Mouse (Mus musculus) erythroblast, adult 5-6 weeks (primary cell): ENCODE data around the gene Sgsm1. TPM values are rescaled to one million over a fixed set of nuclear protein-coding genes. Genes with fewer than 3 reads are reported as not detected.

Experiments
- ATAC-seq: replicated peaks from 2 replicates; pipeline ENCODE4 v1.8.0; 2016; ENCODE audit warnings: moderate number of reproducible peaks, mild to moderate bottlenecking, moderate TSS enrichment, inconsistent platforms; ENCODE audit not compliant: poor library complexity, low FRiP score, severe bottlenecking
- total RNA-seq, 2 experiments: library from RNA; stranded (forward) in 1 of 2; stranded (reverse) in 1 of 2; fragments of 150-400 nt in 1 of 2; fragments of 200-764, 138-1000 nt in 1 of 2; gene quantifications; 2 replicates each; pipeline versions ENCODE4 v1.2.3 to v1.2.4; 2015 to 2017; ENCODE audit warnings: low replicate concordance in 2 of 2

Sgsm1 gene
- total RNA-seq, 2 experiments from 2014 or later, result not detected

GRCm38 (mm10) chr5:113221147-113221865 lies 89.3 kb downstream of the Sgsm1 start, which contains the start of gene 2900026A02Rik:
TSS of gene 2900026A02Rik (minus strand) at chr5:113221236.
- no peak for ATAC-seq

DNA sequence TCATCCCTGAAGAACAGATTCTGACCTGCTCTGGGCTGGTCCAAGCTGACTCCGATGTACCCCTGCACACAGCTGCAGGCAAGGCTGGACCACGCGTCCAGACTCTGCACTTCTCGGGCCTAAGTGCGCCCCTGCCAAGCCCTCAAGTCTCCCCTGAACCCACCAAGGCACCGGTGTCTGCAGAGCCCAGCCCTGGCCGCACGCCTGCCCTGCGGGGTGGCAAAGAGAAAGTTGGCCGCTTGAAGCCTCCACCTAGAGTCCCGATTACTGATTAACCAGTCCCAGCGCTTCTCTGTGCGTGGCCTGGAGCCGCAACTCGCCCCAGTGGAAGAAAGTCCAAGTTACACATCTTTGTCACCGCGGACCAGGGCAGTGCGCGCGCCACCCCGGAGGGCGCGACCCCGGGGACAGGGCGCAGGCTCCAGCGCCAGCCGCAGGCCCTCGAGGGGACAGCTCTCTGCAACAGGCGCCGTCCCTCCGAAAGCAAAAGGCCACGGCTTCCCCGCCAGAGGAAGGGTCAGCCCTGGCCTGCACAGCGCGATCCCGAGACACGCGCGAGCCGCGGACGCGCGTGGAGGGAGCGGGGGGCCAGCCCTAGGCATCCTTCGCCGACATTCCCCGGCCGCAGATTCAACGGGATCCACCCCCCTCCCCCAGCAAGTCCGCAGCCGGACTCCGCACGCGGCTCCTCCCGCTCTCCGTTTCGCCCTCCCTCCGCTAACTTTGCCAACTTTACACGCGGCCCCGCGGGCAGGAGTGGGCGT lies 90.0 kb downstream of the Sgsm1 start:
- ATAC-seq, result no peak

DNA sequence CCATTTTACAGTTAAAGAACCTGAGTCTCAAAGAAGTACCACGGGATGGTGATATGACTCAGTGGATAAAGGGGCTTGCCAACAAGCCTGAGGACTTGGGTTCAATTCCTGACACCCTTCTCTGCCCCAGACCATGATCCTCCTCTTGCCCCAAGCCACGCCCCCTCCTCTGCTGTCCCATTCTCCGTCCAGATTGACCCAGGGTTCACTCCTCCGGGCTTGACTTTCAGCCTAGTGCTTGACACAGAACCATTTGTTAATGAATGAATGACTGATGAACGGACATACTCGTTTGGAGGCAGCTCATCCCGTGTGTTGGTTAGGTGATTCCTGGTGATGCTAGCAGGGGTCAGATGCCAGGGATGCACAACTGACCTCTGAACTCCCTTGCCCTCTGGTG lies 90.7 kb downstream of the Sgsm1 start:
- ATAC-seq, result no peak

GRCm38 (mm10) chr5:113219450-113219849 lies 91.1 kb downstream of the Sgsm1 start:
- no peak for ATAC-seq

DNA sequence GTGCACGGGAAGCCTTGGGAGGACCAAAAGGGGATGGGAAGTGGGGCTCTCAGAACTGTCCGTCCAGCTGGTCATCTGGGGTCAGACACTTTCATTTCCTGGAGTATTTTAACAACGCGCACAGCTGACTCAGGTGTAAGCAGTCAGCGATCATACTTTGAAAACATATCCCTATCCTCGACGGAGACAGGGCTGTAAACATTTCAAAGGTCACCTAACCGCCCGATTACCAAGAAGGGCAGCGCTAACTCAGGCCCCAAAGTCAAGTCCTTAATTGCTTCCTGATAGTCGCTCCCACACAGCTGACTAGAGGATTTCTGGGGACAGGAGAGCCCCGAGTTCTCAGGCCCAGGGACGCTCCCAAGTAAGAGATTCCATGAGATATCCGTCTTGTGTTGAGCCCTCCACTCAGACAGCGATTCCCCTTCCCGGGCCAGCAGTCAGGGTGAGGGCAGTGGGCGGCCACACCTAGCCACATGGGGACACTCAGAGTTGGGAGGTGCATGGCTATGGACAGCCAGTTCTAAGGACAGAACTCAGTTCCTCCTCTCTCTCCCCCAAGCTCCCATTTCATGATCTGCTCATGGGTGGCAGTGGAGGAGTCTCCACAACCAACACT lies 91.9 kb downstream of the Sgsm1 start:
- no peak for ATAC-seq

GRCm38 (mm10) chr5:113217076-113217475 lies 93.5 kb downstream of the Sgsm1 start:
- ATAC-seq, result no peak

- ATAC-seq, result no peak
Observed at GRCm38 (mm10) chr5:113216328-113216960, 94.1 kb downstream of the Sgsm1 start.

DNA sequence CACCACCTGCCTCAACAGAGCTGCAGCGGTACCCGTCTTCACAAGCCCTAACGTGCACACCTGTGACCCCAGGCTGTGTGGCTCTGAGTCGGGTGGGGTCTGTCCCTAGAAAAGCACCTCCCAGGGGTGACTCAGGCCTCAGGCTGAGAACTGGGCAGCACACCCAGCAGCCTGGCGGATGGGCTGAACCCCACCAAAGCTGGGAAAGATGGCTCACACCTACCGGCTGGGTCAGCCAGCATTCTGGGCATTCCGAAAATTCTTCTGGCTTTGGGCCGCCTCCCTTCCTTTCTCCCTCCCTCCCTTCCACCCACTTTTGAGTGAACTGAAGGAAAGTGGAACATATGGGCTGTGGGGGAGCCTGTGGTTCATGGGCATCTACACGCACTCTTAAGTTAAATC lies 95.0 kb downstream of the Sgsm1 start:
- no peak for ATAC-seq

DNA sequence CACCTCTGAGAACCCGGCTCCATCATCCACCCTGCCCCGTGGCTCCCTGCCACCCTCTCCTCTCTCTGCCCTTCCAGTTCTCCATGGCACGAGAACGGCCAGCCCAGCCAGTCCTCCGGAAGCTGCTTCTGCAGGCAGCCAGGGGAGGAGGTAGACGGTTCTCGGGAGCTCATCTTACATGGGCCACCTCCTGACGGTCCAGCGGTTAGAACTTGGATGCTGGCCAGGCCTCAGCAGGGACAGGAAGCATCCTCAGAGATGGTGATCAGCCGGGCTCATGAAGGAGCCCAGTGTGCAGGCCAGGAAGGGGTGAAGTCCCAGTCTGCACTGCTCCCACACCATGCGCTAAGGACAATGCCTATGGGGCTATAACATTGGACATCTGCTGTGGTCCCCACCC lies 96.1 kb downstream of the Sgsm1 start:
- ATAC-seq, result no peak

- no peak for ATAC-seq
Observed at GRCm38 (mm10) chr5:113214041-113214440, 96.5 kb downstream of the Sgsm1 start.

- ATAC-seq, result no peak
Observed at GRCm38 (mm10) chr5:113212156-113212835, 98.3 kb downstream of the Sgsm1 start.

DNA sequence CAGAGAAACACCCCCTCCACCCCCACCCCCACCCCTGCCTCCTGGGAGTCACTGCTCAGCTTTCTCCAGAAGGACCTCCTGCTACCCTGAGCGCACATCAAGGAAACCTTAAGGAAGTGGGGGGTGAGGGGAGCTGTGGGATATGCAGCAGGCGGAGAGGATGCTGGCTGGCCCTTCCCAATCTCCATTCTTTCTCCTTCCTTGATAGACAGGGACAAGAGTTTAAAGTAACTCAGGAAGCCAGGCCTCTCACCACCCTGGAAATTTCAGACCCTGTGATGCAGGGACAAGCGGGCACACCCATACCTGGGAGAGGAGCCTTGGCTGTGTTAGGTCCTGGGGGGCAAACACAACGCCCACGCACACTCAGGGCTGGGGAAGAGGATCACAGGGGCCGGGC lies 100.3 kb downstream of the Sgsm1 start:
- ATAC-seq, result no peak

DNA sequence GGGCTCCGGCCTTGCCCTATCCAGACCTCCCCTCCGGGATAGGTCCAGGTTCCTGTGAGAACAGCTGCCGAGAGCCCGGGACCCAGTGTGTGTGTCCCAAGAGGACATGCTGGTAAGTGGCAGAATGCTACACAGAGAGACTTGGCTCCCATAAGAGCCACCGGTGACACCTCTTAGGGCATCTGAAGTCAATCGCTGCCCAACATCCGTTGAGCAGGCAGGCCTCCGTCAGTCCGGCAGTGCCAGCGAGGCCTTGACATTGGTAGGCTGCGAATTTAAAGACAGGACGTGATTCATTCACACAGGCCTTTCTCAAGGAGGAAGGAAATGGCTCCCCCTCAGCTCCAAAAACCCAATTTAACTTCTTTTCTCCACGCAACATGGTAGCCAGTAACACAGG lies 100.7 kb downstream of the Sgsm1 start:
- ATAC-seq, result no peak

- no peak for ATAC-seq
Observed at GRCm38 (mm10) chr5:113209401-113209750, 101.2 kb downstream of the Sgsm1 start.

DNA sequence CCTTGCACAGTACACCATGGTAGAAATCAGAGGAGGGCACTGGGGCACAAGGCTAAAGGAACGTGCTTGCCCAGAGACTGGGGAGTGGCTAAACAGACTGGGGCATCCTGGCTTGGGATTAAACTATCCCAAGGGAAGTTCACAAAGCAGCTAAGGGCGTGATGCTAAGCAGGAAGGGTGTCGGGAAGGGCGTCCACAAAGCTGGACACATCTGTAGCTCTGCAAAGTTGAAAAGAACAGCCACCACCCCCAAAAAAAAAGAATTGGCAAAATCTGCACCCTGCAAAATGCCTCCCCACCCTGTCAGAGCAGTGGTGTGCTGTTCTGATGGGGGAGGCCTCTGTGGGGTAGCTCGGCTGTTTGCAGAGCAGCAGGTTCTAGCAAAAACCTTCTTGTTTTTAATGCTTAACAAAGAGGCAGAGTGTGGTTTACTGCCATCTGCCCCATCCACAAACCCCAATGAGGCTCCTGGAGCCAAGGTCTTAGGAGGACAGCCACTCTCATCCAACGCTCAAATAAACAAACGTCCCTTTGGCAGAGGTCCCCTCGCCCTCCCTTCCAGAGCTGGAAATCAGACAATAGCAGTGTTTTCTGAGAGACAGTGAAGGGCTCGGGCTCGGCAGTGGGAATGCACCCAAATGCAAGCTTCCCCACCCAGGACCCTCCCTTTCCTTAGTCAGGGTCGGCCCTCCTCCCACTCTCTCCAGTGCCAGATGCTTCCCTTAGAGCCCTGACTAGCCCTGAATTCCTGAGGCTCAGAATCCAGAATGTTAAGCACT lies 101.8 kb downstream of the Sgsm1 start:
- ATAC-seq, result no peak

DNA sequence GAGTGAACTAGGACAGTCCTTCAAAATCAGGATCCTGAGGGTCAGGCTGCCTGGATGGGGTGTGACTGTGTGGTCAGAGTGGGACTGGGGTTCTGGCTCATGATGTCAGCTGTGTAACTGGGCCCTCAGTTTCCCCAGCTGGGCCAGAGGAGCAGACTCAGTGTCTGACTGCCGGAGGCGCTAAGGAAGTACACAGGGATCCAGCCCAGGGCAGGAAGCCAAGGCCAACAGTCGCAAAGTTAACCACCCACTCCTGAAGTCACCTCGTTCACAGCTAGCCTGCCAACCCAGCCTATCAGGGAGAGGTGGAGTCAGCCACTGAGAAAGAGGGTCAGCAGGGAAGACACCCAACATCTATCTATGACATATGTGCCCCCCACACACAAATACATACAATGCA lies 102.5 kb downstream of the Sgsm1 start:
- ATAC-seq, result no peak

GRCm38 (mm10) chr5:113206670-113207352 lies 103.8 kb downstream of the Sgsm1 start:
- no peak for ATAC-seq

GRCm38 (mm10) chr5:113204193-113204592 lies 106.4 kb downstream of the Sgsm1 start:
- ATAC-seq, result no peak

DNA sequence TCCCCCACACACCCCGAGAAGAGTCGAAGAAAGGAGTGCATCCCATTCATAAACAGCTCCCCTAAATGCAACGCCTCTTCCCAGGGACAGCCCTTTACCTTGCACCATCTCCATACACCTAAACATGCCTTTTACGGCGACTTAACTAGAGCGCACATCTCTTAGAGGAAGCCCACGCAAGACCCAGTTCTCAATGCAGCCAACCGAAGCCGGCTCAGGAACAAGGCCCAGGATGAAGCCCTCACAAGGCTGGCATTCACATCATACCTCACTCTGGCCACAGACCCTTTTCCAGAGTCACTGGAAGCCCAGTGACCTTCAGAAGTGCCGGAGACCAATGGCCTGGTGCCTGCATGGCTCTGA lies 110.8 kb downstream of the Sgsm1 start:
- no peak for ATAC-seq
